Mouse (Mus musculus) R1 (cell line): ENCODE measurements around the gene Rbp2.

Experiments used
- DNase-seq: peaks from one replicate; pipeline ENCODE4 v3.0.0-alpha.2; 2018; ENCODE audit warnings: low read depth, low spot score

Gene Rbp2

DNA sequence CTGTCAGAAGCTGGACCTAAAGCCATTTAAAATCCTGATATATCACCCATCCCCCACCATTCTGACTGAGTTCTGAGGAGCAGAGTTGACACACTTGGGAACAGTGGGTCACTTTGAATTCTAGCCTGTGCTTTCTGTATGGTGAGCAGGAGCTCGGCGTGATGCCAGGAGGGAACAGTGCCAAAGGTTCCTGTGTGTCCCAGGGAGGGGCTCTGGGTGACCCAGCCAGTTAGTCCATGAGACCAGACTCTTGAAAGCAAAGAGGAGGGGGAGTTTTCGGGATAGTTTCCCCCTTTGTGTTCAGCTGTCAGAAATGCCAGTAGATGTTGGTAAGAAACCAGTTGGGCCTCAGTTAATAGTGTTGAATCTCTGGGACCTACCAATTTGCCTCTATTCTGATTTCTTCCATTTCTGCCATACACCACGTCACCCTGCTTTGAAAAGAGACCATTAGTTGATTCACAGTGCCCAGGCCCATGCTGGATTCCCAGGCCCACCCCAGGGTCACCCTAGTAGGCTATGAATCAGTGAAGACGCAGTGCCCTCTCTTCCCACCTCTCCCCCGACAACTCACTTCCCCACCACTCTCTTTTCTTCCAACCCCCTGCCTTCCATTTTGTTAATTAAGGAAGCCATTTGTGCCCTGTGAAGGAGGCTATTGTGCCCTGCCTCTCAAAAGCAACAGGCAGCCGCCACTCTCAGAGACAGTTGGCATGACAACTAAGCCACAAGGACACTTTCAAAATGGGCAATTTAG, 39.0 kb downstream of the Rbp2 start:
- no peak for DNase-seq

DNA sequence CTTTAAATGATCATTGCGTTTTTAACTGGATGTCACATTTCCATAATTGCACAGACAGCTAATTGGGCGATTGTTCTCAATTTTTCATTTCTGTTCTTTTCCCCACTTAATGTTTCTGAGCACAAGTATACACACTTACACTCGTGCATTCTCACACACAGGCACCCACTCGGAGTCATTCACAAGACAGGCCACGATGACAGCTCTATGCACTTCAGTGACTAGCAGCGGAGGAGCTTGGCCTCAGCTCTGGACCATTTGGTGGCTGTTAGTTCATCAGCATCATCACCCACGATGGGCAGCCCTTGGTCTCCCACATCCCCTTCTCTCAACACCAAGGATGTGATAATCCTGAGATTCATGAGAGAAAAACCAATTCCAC, 39.6 kb downstream of the Rbp2 start:
- no peak for DNase-seq

DNA sequence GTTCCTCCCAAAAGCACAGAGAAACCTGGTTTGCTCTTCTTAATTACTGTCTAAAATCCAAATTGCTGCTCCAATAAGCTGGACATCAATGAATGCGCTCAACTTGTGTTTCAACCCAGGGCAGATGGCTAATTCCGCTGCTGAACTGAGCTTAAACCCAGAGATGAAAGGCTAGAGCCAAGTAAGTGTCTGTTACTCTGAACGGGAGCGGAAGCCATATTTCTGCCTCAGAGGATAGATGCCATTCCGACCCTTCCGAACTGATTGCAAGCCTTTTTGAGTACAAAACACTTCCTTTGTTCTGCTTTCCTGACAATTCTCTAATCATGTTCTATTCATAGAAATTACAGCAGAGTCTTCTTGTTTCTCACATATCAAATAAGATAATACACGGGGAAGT, 41.3 kb downstream of the Rbp2 start:
- DNase-seq = no peak

DNA sequence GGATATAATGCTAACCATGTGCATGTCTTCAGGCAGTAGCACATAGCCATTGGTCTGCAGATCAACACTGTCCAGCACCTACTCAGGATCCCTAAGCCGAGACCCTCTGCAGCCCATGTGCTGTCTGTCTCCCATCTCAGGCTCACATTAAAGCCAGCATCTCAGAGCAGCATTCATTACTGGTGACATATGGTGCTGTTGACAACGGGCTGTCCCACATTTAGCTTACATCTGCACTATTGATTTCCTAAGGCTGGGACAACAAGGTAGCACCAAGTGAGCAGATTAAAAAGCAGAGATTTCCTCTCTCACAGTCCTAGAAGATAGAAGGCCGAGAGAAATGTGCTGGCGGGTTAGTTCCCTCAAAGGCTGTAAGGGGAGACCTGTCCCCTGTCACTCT, 43.9 kb downstream of the Rbp2 start:
- no peak for DNase-seq

DNA sequence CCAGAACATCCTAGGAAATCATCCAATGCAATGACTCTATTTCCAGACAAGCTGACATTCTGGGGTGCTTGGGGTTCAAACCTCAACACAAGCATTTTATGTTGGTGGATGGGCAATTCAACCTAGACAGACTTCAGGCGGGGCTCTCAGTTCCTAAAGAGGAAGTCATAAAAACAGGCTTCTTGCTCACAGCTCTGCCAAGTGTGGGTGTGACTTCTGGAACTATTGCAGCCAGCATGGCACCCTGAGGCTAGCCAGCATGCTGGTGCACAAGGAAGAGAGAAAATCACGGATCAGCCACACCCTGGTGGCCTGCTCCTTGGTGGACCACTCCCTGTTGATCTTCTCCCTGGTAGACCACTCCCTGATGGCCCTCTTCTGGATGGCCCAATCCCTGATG, 45.1 kb downstream of the Rbp2 start:
- no peak for DNase-seq

DNA sequence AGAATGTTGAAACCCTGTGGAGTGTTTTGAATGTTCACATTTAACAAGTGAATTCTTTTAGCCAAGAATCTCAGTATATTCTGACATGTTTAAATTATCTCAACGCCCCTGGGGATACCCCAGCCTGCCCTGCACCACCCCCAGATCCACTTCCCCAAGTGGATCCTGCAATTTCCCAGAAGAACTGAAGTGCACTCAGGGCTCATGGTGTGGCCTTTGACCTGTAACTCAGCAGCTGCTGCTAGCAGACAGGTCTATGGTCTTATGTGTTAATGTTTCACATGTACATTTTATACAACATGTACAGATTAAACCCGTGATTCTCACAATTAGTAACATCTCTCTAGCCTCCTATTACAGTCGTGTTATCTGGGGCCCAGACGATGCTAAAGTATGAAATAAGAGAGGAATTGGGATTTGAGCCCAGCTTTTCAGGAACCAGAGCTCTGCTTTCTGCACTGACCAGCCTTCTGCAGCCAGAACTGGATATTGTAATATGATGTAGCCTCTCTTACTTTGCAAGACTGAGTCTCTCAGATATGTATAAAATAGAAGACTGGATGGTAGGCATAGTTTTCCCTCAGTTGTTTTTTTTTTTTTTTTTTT, 48.9 kb downstream of the Rbp2 start:
- DNase-seq = no peak

DNA sequence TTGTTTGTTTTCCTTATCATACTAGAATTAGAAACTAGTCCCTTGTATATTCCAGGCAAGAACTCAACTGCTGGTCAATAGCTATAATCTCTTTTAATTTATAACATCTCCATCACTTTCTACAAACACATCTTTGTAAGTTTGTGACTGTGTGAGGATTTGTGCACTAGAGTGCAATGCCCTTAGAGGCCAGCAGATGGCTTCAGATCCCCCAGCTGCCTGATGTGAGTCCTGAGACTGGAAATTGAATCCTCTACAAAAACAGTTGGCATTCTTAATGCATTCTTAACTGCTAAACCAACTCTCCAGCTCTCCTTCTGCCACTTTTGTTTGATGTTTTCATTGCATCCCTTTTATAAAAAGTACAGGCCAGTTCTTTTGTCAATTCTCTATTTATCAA, 49.8 kb downstream of the Rbp2 start:
- peak; percentile 57 for DNase-seq

DNA sequence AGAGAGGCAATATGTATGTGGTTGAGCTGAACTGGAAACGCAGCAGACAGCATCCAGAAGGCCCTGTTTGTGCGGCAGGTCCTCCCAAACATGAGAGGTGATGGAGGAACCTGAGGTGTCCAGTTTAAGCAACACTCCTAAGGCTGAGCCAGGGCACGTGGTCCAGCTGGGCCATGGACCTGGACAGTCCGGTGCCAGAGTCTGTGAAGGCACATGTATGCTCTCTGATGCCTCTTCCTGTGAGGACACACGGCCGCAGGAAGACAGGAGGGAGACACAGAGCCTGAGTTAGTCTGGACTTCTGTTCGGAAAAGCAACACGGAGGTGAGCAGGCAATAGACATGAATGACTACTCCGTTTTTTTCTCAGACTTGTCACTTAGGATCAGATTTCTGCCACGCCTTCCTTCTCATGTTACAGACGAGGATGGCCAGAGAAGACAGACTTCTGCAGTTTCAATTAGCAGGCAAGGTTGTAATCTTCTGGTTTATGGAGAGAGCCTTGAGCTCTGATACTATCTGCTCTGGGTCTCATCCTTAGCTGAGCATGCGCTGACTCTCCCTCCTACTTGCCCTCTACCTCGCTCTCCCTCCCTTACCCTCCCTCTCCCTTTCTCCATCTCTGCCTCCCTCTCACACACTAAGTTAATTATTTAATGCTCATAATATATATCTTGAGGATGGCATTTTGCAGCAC, 52.2 kb downstream of the Rbp2 start:
- DNase-seq = peak; percentile 10

DNA sequence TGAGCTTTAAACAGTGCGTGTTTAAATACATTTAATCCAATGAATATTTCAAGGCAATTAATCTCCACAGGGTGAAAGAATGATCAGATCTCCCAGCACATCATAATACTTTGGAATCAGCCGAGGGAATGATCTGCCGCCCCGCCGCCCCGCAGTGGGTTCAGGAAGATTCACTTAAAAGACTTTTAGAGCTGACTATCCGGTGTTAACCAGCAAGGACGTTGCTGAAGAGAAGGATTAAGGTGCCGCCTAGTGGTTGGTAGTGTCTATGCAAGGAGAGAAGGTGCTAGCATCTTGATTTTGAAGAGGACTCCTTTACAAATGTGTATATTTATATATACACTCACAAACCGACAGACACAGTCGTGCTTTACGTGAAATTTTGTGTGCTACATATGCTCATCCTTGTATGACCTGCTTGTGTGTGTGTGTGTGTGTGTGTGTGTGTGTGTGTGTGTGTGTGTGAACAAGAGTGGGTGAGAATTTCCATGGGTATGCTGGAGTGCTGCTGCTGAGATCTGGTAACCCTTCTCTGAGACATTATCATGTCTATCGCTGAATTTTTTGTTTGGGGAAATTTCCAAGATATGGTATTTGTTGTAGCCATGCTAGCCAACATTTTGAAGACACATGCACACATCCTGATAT, 52.9 kb downstream of the Rbp2 start:
- peak; percentile 79 for DNase-seq

DNA sequence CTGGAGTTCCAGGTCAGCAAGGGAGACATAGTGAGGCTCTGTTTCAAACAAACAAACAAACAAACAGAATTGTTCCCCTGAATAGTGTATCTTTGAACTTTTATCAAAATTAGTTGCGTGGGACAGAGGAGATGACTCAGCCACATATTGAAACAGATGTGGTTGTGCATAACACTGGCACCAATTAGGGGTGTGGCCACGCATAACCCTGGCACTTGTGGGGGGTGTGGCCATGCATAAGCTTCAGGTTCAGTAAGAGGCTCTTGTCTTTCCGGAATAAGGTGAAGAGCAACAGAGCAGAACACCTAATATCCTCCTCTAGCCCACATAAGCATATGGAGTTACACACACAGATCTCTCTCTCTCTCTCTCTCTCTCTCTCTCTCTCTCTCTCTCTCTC, 58.1 kb downstream of the Rbp2 start:
- no peak for DNase-seq
